Comparison of ENCODE assay signal across 8 mouse cellular contexts in genomic region chr1:181881532-181881931, GRCm38 (mm10). TPM values are rescaled to one million over a fixed set of nuclear protein-coding genes. Genes with fewer than 3 reads are reported as not detected.
DNase-seq lines count a peak whose midpoint lies in the region; ATAC-seq lines count a peak whose summit lies in the region.

No protein-coding gene starts in this region.

- H3K36me3 ChIP-seq in forebrain, embryonic 15.5 days = no peaks in the 10 kb centered on the region

- no peak overlapping the region for H3K27ac ChIP-seq in forebrain, embryonic 15.5 days (replicated peaks)

- peak; percentile 70 for ATAC-seq in cerebellum, adult (ENCODE audit: insufficient number of reproducible peaks, low FRiP score, low TSS enrichment)
- peak; percentile 78 for ATAC-seq in forebrain, embryonic 15.5 days (replicated peaks)
- peak; percentile 86 to 93 for ATAC-seq in hematopoietic stem cell, adult 5-6 weeks (replicated peaks in 1 of 2; ENCODE audit: insufficient read depth in 1 of 2, low FRiP score in 2 of 2, low TSS enrichment in 1 of 2, low read depth in 1 of 2, poor library complexity in 2 of 2, severe bottlenecking in 2 of 2)

- WGBS in forebrain, embryonic 15.5 days = 31% methylated on average over 8 of the region's 8 CpGs

- H3K9me3 ChIP-seq in forebrain, embryonic 15.5 days = no peaks in the 10 kb centered on the region

- DNase-seq in MEL-GATA-1-ER (ENCODE audit: extremely low read depth, low read depth) = peak; percentile 34
- peak; percentile 18 to 43 for DNase-seq in layer of hippocampus, postnatal 36 days
- peak; percentile 86 for DNase-seq in lung, postnatal 25 days (ENCODE audit: low spot score)
- peak; percentile 38 for DNase-seq in ovary, postnatal 36 days (ENCODE audit: low spot score)
- peak; percentile 45 for DNase-seq in urinary bladder, postnatal 25 days (ENCODE audit: low spot score)

- no peak overlapping the region for H3K9ac ChIP-seq in forebrain, embryonic 15.5 days (replicated peaks)

- peaks cover 16% of the 10 kb centered on the region for H3K4me1 ChIP-seq in forebrain, embryonic 15.5 days

- no peak overlapping the region for H3K4me2 ChIP-seq in forebrain, embryonic 15.5 days (replicated peaks)

- H3K4me3 ChIP-seq in forebrain, embryonic 15.5 days = no peak overlapping the region

- H3K27me3 ChIP-seq in forebrain, embryonic 15.5 days = no peaks in the 10 kb centered on the region

RNA-seq across cellular contexts. Expression of gene Lbr, which starts 38.7 kb away (rescaled TPM):
- polyA plus RNA-seq in forebrain, embryonic 15.5 days (2015; fragmentation: Nextera tagmentation; extraction: Ambion mirVana) = 55.8 and 58.3 TPM in 2 replicates
- 198 and 199 TPM in 2 replicates for total RNA-seq in hematopoietic stem cell, adult 5-6 weeks (2017)
- total RNA-seq in layer of hippocampus, postnatal 36 days (2021) = 10 to 100 TPM; 10.3 to 18.0 TPM

Comparison
In these comparisons a context has a peak if more than half of its experiments do, and no peak if none do; other contexts are left out.
1. DNase-seq: peak in every context shown above with its lines; median percentile 86 in lung, postnatal 25 days; 45 in urinary bladder, postnatal 25 days; 38 in ovary, postnatal 36 days; 34 in MEL-GATA-1-ER; 30 in layer of hippocampus, postnatal 36 days.
2. RNA of gene Lbr, which starts 38.7 kb away (total RNA-seq): 198 to 199 TPM in hematopoietic stem cell, adult 5-6 weeks; 10.3 to 18.0 TPM in layer of hippocampus, postnatal 36 days; every median in the first group is over 10 times any median in the second.
3. Peak in every context shown above with its lines, with median percentiles within 50 percentile points of each other: ATAC-seq.